Mouse (Mus musculus) ES-E14 (cell line): ENCODE data around the gene Cpped1. TPM values are rescaled to one million over a fixed set of nuclear protein-coding genes. Genes with fewer than 3 reads are reported as not detected.

Experiments
- DNase-seq: peaks from one replicate; pipeline ENCODE4 v3.0.0-alpha.2; 2013; ENCODE audit warnings: low read depth, low spot score
- H3K27ac ChIP-seq: 2 replicates; pipeline ENCODE4 v1.5.1; 2012; ENCODE audit warnings: low read depth, mild to moderate bottlenecking, low read length, moderate library complexity, mixed read lengths; ENCODE audit not compliant: poor library complexity, insufficient read depth, severe bottlenecking
- H3K36me3 ChIP-seq: 2 replicates; pipeline ENCODE4 v1.6.1; 2012; ENCODE audit warnings: mild to moderate bottlenecking, low read length, moderate library complexity, mixed read lengths; ENCODE audit not compliant: control insufficient read depth, poor library complexity, insufficient read depth, severe bottlenecking
- H3K4me1 ChIP-seq, 2 experiments: fragments of 150-350 bp in 1 of 2; sonication (generic) in 1 of 2; 2 replicates each; pipeline ENCODE4 v1.6.1; 2012; ENCODE audit warnings: low read length in 2 of 2, mild to moderate bottlenecking in 1 of 2, mixed read lengths in 1 of 2; ENCODE audit not compliant: control insufficient read depth in 2 of 2, insufficient read depth in 2 of 2, poor library complexity in 1 of 2
- H3K4me3 ChIP-seq, 2 experiments: fragments of 150-350 bp in 1 of 2; sonication (generic) in 1 of 2; 2 replicates each; pipeline ENCODE4 v1.5.1; 2012; ENCODE audit warnings: low read length in 2 of 2, low read depth in 1 of 2, mild to moderate bottlenecking in 1 of 2, mixed read lengths in 1 of 2; ENCODE audit not compliant: insufficient read depth in 1 of 2, poor library complexity in 1 of 2, severe bottlenecking in 1 of 2
- H3K9ac ChIP-seq: 2 replicates; pipeline ENCODE4 v1.6.1; 2012; ENCODE audit warnings: low read depth, mild to moderate bottlenecking, low read length, mixed read lengths; ENCODE audit not compliant: poor library complexity, insufficient read depth, severe bottlenecking
- H3K9me3 ChIP-seq: fragments of 150-350 bp; sonication (generic); 2 replicates; pipeline ENCODE4 v1.6.1; 2012; ENCODE audit warnings: low read depth, mild to moderate bottlenecking, low read length; ENCODE audit not compliant: control insufficient read depth, insufficient read depth
- CHD2 ChIP-seq: IDR thresholded peaks from 2 replicates; pipeline ENCODE4 v1.6.1; 2014; ENCODE audit warnings: mild to moderate bottlenecking, low read depth, low read length, inconsistent platforms
- HCFC1 ChIP-seq: IDR thresholded peaks from 2 replicates; pipeline ENCODE4 v1.6.1; 2012; ENCODE audit warnings: low read length, inconsistent platforms, borderline replicate concordance; ENCODE audit not compliant: insufficient read depth
- MAFK ChIP-seq: IDR thresholded peaks from 2 replicates; pipeline ENCODE4 v1.6.1; 2014; ENCODE audit warnings: mild to moderate bottlenecking, low read depth, low read length, inconsistent platforms; ENCODE audit not compliant: insufficient read depth
- ZC3H11A ChIP-seq: IDR thresholded peaks from 2 replicates; pipeline ENCODE4 v1.6.1; 2012; ENCODE audit warnings: low read depth, mild to moderate bottlenecking, inconsistent platforms, low read length, borderline replicate concordance
- ZNF384 ChIP-seq: IDR thresholded peaks from 2 replicates; pipeline ENCODE4 v1.6.1; 2012; ENCODE audit warnings: low read depth, low read length, inconsistent platforms
- in situ Hi-C, 2 experiments: fragments of 600-800 bp; cut with MboI; formaldehyde crosslinking; loops; one replicate each; pipeline ENCODE4 v1.15.1; 2025; ENCODE audit warnings: low sequenced_read_pairs in 2 of 2, inconsistent platforms in 1 of 2; ENCODE audit not compliant: unreplicated experiment in 2 of 2
- total RNA-seq: library from RNA; depleted of rRNA; stranded (reverse); fragments of 300-350 nt; gene quantifications from 2 replicates; pipeline ENCODE4 v1.2.3, GENCODE M21; 2012

The Cpped1 gene
- total RNA-seq, 1 experiment, result 10.8 TPM

DNA sequence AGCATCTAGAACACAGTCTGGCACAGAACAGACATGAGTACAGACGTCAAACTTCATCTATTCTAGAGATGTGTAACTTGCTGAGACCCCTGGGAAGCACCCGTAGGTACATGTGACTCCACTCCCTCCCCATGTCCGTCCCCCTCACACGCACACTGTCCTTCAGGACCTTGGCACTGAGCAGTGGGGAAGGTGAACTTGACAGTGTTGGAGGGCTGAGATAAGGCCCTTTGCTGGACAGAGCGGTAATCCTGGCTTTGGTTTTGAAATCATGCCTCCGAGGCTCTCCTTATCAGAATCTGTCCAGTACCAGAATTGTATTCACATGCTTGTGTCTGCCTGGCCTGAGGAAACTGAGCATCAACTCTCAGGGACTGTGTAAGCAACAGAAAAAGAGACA, 28.8 kb downstream of the Cpped1 start:
- TF ChIP-seq ZNF384 (no peak), MAFK (no peak), ZC3H11A (no peak), HCFC1 (no peak), CHD2 (no peak)
- Histone ChIP-seq H3K9me3 (no peaks in the 10 kb centered on the region), H3K36me3 (peaks cover 5% of the 10 kb centered on the region; the same call in 1 of the 2 replicates), H3K9ac (no peak overlapping the region), H3K4me1 (no peaks in the 10 kb centered on the region), H3K4me3 (no peak overlapping the region), H3K27ac (no peak overlapping the region)
- DNase-seq, result no peak
- in situ Hi-C loops, result no loop called here

DNA sequence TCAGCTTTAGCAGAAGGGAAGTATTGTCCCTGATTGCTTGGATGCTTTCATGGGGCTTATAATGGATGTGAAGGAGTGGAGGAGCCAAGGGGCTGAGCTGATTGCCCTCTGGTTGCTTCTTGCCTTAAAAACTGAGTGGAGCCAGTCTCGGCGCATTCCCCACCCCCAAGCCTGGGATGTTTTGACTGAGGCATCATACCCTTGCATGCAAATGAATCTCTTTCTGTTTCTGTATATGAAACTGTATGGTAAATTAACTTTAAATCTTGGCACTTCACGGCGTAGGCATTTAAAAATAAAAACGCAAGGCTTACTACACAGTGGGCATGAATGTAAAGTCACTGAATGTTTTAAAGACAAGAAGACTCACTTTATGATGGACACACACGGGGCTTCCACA, 30.0 kb downstream of the Cpped1 start:
- no peak for DNase-seq
- no peak overlapping the region for H3K27ac ChIP-seq
- no peak overlapping the region for H3K4me3 ChIP-seq
- no peaks in the 10 kb centered on the region for H3K9me3 ChIP-seq
- TF ChIP-seq CHD2 (no peak), ZC3H11A (no peak), ZNF384 (no peak), HCFC1 (no peak), MAFK (no peak)
- H3K36me3 ChIP-seq, result peaks cover 1% of the 10 kb centered on the region; the same call in 1 of the 2 replicates
- in situ Hi-C loops, result no loop called here
- no peaks in the 10 kb centered on the region for H3K4me1 ChIP-seq
- H3K9ac ChIP-seq, result no peak overlapping the region

- Histone ChIP-seq H3K27ac (no peak overlapping the region), H3K36me3 (peaks cover 1% of the 10 kb centered on the region; the same call in 1 of the 2 replicates), H3K9ac (no peak overlapping the region), H3K4me1 (no peaks in the 10 kb centered on the region), H3K4me3 (no peak overlapping the region), H3K9me3 (no peaks in the 10 kb centered on the region)
- DNase-seq, result no peak
- TF ChIP-seq MAFK (no peak), ZNF384 (no peak), HCFC1 (no peak), ZC3H11A (no peak), CHD2 (no peak)
- in situ Hi-C loops, result no loop called here
Observed at GRCm38 (mm10) chr16:11875227-11875626, 34.0 kb downstream of the Cpped1 start.

GRCm38 (mm10) chr16:11873292-11873691, 36.0 kb downstream of the Cpped1 start:
- DNase-seq, result no peak
- Histone ChIP-seq H3K36me3 (peaks cover 1% of the 10 kb centered on the region; the same call in 1 of the 2 replicates), H3K27ac (no peak overlapping the region), H3K9ac (no peak overlapping the region), H3K4me3 (no peak overlapping the region), H3K4me1 (no peaks in the 10 kb centered on the region; a peak in 1 of 4 replicates), H3K9me3 (no peaks in the 10 kb centered on the region)
- TF ChIP-seq ZC3H11A, result no peak
- no peak for TF ChIP-seq CHD2
- TF ChIP-seq ZNF384, result no peak
- TF ChIP-seq MAFK, result no peak
- TF ChIP-seq HCFC1, result no peak
- in situ Hi-C loops, result no loop called here

DNA sequence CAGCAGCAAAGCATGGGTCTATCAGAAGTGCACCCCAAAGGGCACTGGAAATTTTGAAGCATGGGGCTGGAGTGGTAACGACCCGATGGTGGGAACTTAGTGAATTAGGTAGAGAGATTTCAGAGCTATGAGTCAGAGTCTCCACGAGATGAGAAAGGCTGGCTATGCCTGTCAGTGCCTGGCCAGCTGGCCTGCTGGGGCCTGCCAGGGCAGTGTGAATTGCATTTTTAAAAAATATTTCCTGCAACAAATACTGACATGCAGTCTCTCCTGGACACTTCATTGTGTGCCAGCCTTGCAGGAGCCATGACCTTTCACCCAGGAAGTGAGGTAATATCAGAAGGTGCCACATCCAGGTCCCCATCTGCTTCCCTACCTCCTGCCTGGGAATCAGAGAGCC, 40.8 kb downstream of the Cpped1 start:
- in situ Hi-C loops, result no loop called here
- no peak overlapping the region for H3K4me3 ChIP-seq
- no peak for DNase-seq
- H3K4me1 ChIP-seq, result no peaks in the 10 kb centered on the region; a peak in 1 of 4 replicates
- no peak overlapping the region for H3K27ac ChIP-seq
- TF ChIP-seq ZNF384, result no peak
- TF ChIP-seq ZC3H11A, result no peak
- no peak for TF ChIP-seq MAFK
- TF ChIP-seq CHD2, result no peak
- TF ChIP-seq HCFC1, result no peak
- no peak overlapping the region for H3K9ac ChIP-seq
- H3K36me3 ChIP-seq, result no peaks in the 10 kb centered on the region
- H3K9me3 ChIP-seq, result no peaks in the 10 kb centered on the region
